Mouse (Mus musculus): ENCODE measurements around the gene Twf2. TPM values are rescaled to one million over a fixed set of nuclear protein-coding genes. Genes with fewer than 3 reads are reported as not detected.

Gene Twf2
- total RNA-seq, 2 experiments from 2014 or later, result 60.3 to 61.1 TPM

GRCm38 (mm10) chr9:106179964-106180363 lies 22.9 kb upstream of the Twf2 start:
- intact Hi-C loops (cut with DNase I), result loop anchor here (10.0 kb wide), 1 partner anchor 245 kb away; the partner anchor contains the start of gene Rpl29
- no peak overlapping the region for H3K4me3 ChIP-seq
- no peak for DNase-seq (ENCODE audit: extremely low spot score in 1 of 2, low spot score in 2 of 2)
- H3K27ac ChIP-seq, result no peak overlapping the region
- no peak for TF ChIP-seq CTCF (IDR thresholded peaks at IDR 0.05)

GRCm38 (mm10) chr9:106182146-106182545 lies 20.8 kb upstream of the Twf2 start:
- intact Hi-C loops (cut with DNase I), result no loop called here
- no peak for DNase-seq (ENCODE audit: extremely low spot score in 1 of 2, low spot score in 2 of 2)
- H3K27ac ChIP-seq, result no peak overlapping the region
- TF ChIP-seq CTCF (IDR thresholded peaks at IDR 0.05), result no peak
- no peak overlapping the region for H3K4me3 ChIP-seq

- intact Hi-C loops (cut with DNase I), result no loop called here
- no peak for DNase-seq (ENCODE audit: extremely low spot score in 1 of 2, low spot score in 2 of 2)
- Histone ChIP-seq H3K4me3 (no peak overlapping the region), H3K27ac (no peak overlapping the region)
- TF ChIP-seq CTCF (IDR thresholded peaks at IDR 0.05), result no peak
Measured at GRCm38 (mm10) chr9:106183996-106184395, 18.9 kb upstream of the Twf2 start.

GRCm38 (mm10) chr9:106191355-106191754 lies 11.6 kb upstream of the Twf2 start:
- Histone ChIP-seq H3K27ac (no peak overlapping the region), H3K4me3 (no peak overlapping the region)
- TF ChIP-seq CTCF (IDR thresholded peaks at IDR 0.05), result no peak
- no peak for DNase-seq (ENCODE audit: extremely low spot score in 1 of 2, low spot score in 2 of 2)
- intact Hi-C loops (cut with DNase I), result no loop called here

- TF ChIP-seq CTCF (IDR thresholded peaks at IDR 0.05), result no peak
- no peak for DNase-seq (ENCODE audit: extremely low spot score in 1 of 2, low spot score in 2 of 2)
- peak overlapping the region; percentile 37; the same call in 1 of the 2 replicates for H3K27ac ChIP-seq
- no peak overlapping the region for H3K4me3 ChIP-seq
- intact Hi-C loops (cut with DNase I), result no loop called here
Measured at GRCm38 (mm10) chr9:106192024-106192423, 10.9 kb upstream of the Twf2 start.

GRCm38 (mm10) chr9:106192998-106193397 lies 9.9 kb upstream of the Twf2 start:
- no peak for TF ChIP-seq CTCF (IDR thresholded peaks at IDR 0.05)
- Histone ChIP-seq H3K4me3 (no peak overlapping the region), H3K27ac (peak overlapping the region; percentile 63)
- no peak for DNase-seq (ENCODE audit: extremely low spot score in 1 of 2, low spot score in 2 of 2)
- intact Hi-C loops (cut with DNase I), result no loop called here

- DNase-seq (ENCODE audit: extremely low spot score in 1 of 2, low spot score in 2 of 2), result no peak
- peak overlapping the region; percentile 76 for H3K27ac ChIP-seq
- intact Hi-C loops (cut with DNase I), result no loop called here
Measured at GRCm38 (mm10) chr9:106193930-106194807, 8.7 kb upstream of the Twf2 start.

GRCm38 (mm10) chr9:106195693-106196092 lies 7.2 kb upstream of the Twf2 start:
- TF ChIP-seq CTCF (IDR thresholded peaks at IDR 0.05), result no peak
- intact Hi-C loops (cut with DNase I), result no loop called here
- H3K27ac ChIP-seq, result peak overlapping the region; percentile 76
- H3K4me3 ChIP-seq, result no peak overlapping the region
- peak in 1 of 2 experiments; percentile 46 for DNase-seq (ENCODE audit: extremely low spot score in 1 of 2, low spot score in 2 of 2)

More at GRCm38 (mm10) chr9:106193930-106194807, 8.7 kb upstream of the Twf2 start:
- H3K4me3 ChIP-seq, result no peak overlapping the region
- no peak; the same call in none of the 2 replicates for TF ChIP-seq CTCF (IDR thresholded peaks at IDR 0.05)

GRCm38 (mm10) chr9:106197081-106197713 lies 5.7 kb upstream of the Twf2 start:
- no peak for DNase-seq (ENCODE audit: extremely low spot score in 1 of 2, low spot score in 2 of 2)
- no peak for TF ChIP-seq CTCF (IDR thresholded peaks at IDR 0.05)
- intact Hi-C loops (cut with DNase I), result no loop called here

GRCm38 (mm10) chr9:106197732-106198131 lies 5.2 kb upstream of the Twf2 start:
- no peak for DNase-seq (ENCODE audit: extremely low spot score in 1 of 2, low spot score in 2 of 2)
- TF ChIP-seq CTCF (IDR thresholded peaks at IDR 0.05), result no peak
- no peak overlapping the region for H3K27ac ChIP-seq
- no peak overlapping the region for H3K4me3 ChIP-seq
- intact Hi-C loops (cut with DNase I), result no loop called here

More at GRCm38 (mm10) chr9:106197081-106197713, 5.7 kb upstream of the Twf2 start:
- Histone ChIP-seq H3K27ac (no peak overlapping the region), H3K4me3 (no peak overlapping the region)

- Histone ChIP-seq H3K4me3 (peak overlapping the region; percentile 57), H3K27ac (peak overlapping the region; percentile 74)
- intact Hi-C loops (cut with DNase I), result no loop called here
- peak in 1 of 2 experiments; percentile 58 for DNase-seq (ENCODE audit: extremely low spot score in 1 of 2, low spot score in 2 of 2)
- TF ChIP-seq CTCF (IDR thresholded peaks at IDR 0.05), result no peak
Measured at GRCm38 (mm10) chr9:106198962-106199458, 3.9 kb upstream of the Twf2 start.

Measured in left cerebral cortex, adult 2 months (tissue).